Mouse (Mus musculus) limb, embryonic 15.5 days (tissue): ENCODE data around the gene Ccdc120. TPM values are rescaled to one million over a fixed set of nuclear protein-coding genes. Genes with fewer than 3 reads are reported as not detected.
"Not testable (repeated sequence)": the region's sequence is repeated elsewhere in the genome, so short reads cannot be mapped to it uniquely, and the experiment has no call there.

Experiments used
- ATAC-seq: fragments of 200-750 bp; cut with Nextera tagmentation; 2 replicates; pipeline ENCODE4 v1.8.0; 2017; ENCODE audit warnings: low read depth, moderate TSS enrichment; ENCODE audit not compliant: insufficient number of reproducible peaks, low FRiP score, low TSS enrichment
- H3K27ac ChIP-seq: fragments of 300-500 bp; sonication (generic); 2 replicates; pipeline ENCODE4 v1.5.1; 2015; ENCODE audit warnings: moderate library complexity, mild to moderate bottlenecking, inconsistent platforms
- H3K27me3 ChIP-seq: fragments of 300-500 bp; sonication (generic); 2 replicates; pipeline ENCODE4 v1.6.1; 2015; ENCODE audit warnings: inconsistent platforms
- H3K36me3 ChIP-seq: fragments of 300-500 bp; sonication (generic); 2 replicates; pipeline ENCODE4 v1.6.1; 2015; ENCODE audit warnings: inconsistent platforms
- H3K4me1 ChIP-seq: fragments of 300-500 bp; sonication (generic); 2 replicates; pipeline ENCODE4 v1.6.1; 2015; ENCODE audit warnings: inconsistent platforms
- H3K4me2 ChIP-seq: fragments of 300-500 bp; sonication (generic); 2 replicates; pipeline ENCODE4 v1.6.1; 2015; ENCODE audit warnings: mild to moderate bottlenecking, inconsistent platforms
- H3K4me3 ChIP-seq: fragments of 300-500 bp; sonication (generic); 2 replicates; pipeline ENCODE4 v1.5.1; 2015; ENCODE audit warnings: mild to moderate bottlenecking, inconsistent platforms
- H3K9ac ChIP-seq: fragments of 300-500 bp; sonication (generic); 2 replicates; pipeline ENCODE4 v1.6.1; 2015; ENCODE audit warnings: inconsistent platforms
- H3K9me3 ChIP-seq: fragments of 300-500 bp; sonication (generic); 2 replicates; pipeline ENCODE4 v1.6.1; 2016; ENCODE audit warnings: inconsistent platforms
- WGBS: fragments of 180-500 bp; shearing (Covaris S2); methylation state at CpG from one replicate; pipeline ENCODE4 v1.1.7; 2015; 5-methylcytosine and 5-hydroxymethylcytosine counted together
- polyA plus RNA-seq: library from polyadenylated mRNA; unstranded; fragments of >200 nt; fragmentation: Nextera tagmentation; extraction: Ambion mirVana; gene quantifications from 2 replicates; pipeline ENCODE4 v1.2.1, GENCODE M21; 2015

Gene Ccdc120
- polyA plus RNA-seq, 1 experiment from 2014 or later: 21.8 TPM

DNA sequence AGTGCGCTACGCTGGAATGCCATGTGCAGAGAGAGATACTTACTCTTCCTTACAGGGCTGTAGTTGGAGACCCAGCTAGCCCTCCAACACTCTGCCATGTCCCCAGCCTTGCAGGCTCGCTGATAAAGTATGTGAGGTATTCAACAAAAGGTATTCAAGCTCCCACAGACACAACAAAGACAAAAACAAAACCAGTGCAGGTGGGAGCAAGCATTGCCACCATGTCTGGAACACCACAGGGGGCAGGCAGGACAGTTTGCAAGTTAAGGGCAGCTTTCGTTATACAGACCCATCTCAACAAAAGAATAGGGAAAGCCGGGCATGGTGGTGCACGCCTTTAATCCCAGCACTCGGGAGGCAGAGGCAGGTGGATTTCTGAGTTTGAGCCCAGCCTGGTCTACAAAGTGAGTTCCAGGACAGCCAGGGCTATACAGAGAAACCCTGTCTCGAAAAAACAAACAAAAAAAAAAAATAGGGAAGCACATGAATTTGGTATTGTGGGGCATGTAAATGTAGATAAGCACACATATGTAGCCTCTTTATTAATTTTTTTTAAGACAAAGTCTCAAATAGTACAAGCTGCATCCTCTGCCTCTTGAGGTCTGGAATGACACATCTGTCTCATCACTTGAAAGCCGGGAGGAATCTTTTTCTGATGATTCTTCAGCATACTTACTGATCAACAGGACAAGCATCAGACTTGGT, 24.9 kb upstream of the Ccdc120 start:
- Histone ChIP-seq H3K27me3 (no peaks in the 10 kb centered on the region), H3K9ac (no peak overlapping the region), H3K4me3 (no peak overlapping the region), H3K4me1 (no peaks in the 10 kb centered on the region), H3K36me3 (peaks cover 31% of the 10 kb centered on the region), H3K9me3 (no peaks in the 10 kb centered on the region), H3K27ac (no peak overlapping the region), H3K4me2 (no peak overlapping the region)
- 74% methylated on average over 9 of the region's 9 CpGs for WGBS
- no peak for ATAC-seq

DNA sequence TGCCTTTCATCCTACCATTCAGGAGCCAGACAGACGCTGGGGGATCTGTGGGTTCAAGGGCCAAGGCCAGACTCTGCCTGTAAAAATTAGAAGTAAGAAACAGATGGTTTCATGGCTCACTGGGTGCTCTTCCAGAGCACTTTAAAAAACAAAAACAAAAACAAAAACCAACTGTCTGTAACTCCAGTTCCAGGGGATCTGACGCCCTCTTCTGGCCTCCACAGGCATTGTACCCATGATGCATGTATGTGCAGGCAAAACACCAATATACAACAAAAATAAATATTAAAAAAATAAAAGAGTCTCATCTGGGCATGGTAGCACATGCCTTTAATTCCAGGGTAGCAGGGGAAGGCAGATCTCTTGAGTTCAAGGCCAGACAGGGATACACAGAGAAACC, 22.1 kb upstream of the Ccdc120 start:
- no peaks in the 10 kb centered on the region for H3K27me3 ChIP-seq
- no peak overlapping the region for H3K4me2 ChIP-seq
- H3K27ac ChIP-seq: no peak overlapping the region
- WGBS: 53% methylated on average over 2 of the region's 2 CpGs
- no peak overlapping the region for H3K9ac ChIP-seq
- H3K4me1 ChIP-seq: no peaks in the 10 kb centered on the region
- no peaks in the 10 kb centered on the region for H3K9me3 ChIP-seq
- no peak for ATAC-seq
- no peak overlapping the region for H3K4me3 ChIP-seq
- H3K36me3 ChIP-seq: peaks cover 49% of the 10 kb centered on the region

DNA sequence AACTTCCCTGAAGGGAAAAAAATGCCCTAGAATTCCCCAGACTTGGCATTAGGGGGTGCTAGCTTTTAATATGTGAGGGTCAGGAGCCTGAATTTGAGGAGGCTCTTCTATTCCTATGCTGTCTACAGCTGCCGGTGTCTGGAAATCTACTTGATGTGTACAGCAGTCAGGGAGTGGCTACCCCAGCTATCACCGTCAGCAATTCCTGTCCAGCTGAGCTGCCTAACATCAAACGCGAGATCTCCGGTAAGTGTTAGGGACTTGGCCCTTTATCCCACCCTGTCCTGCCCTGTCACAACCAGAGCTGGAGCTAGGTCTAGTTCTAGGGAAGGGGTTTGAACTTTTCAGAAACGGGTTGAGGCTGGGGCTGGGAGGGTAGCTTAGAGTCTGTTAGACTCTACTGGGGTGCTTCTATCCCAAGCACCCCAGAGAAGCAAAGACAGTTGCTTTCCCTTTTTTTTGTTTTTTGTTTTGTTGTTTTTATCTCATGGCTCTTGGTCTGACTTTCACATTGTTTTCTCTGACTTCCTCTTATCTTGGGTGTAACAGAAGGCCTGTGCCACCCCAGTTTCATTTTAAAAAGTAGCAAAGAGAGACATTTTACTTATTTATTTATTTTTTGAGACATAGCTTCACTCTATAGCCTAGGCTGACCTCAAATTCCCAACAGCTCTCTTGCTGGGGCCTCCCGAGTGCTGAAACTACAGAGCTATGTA, 18.8 kb upstream of the Ccdc120 start:
- no peak for ATAC-seq
- Histone ChIP-seq H3K9ac (no peak overlapping the region), H3K4me3 (no peak overlapping the region), H3K4me1 (peaks cover 13% of the 10 kb centered on the region), H3K36me3 (peaks cover 61% of the 10 kb centered on the region), H3K4me2 (no peak overlapping the region), H3K27me3 (no peaks in the 10 kb centered on the region), H3K9me3 (no peaks in the 10 kb centered on the region), H3K27ac (no peak overlapping the region)
- 91% methylated on average over 7 of the region's 7 CpGs for WGBS

DNA sequence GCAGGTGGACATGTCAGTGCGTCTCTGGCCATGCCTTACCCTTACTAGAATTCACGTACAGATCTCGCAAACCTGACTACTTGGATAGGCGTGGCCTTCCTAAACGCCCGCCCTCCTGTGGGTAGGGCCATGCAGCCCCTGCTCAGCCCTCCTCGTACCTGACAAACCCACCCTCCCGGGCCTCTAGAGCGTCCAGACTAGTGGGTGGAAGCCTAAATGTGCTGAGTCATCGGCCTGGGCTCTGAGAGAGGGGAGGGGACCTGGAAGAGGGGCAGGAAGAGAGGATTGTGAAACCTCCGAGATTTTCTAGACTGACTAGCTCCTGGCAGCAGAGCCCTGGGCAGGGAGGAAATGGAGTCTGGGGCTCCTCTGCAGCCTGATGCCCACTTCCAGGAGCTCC, 15.1 kb upstream of the Ccdc120 start:
- Histone ChIP-seq H3K27me3 (no peaks in the 10 kb centered on the region), H3K27ac (no peak overlapping the region), H3K4me1 (peaks cover 20% of the 10 kb centered on the region), H3K9ac (no peak overlapping the region), H3K9me3 (no peaks in the 10 kb centered on the region), H3K4me3 (peak overlapping the region; percentile 17; the same call in 1 of the 2 replicates), H3K36me3 (peaks cover 33% of the 10 kb centered on the region), H3K4me2 (peak overlapping the region; percentile 55)
- no peak; the same call in 1 of the 2 replicates for ATAC-seq
- WGBS: 19% methylated on average over 11 of the region's 11 CpGs

DNA sequence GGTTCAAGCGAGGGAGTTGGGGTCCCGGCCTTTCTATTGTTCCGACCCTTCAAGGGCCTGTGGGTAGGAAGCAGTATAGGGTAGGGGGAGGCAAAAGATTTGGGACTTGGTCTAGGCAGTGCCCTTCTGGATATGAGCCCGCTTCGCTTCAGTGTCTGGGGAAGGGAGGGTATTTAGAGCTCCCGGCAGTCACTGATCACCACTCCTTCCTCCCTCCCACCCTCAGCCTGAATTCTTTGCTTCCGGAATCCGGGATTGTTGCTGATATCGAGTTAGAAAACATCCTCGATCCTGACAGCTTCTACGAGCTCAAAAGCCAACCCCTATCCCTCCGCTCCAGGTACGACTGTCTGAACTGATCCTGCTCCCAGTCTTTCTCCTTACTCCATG, 14.6 kb upstream of the Ccdc120 start:
- H3K27ac ChIP-seq: no peak overlapping the region
- 24% methylated on average over 13 of the region's 13 CpGs for WGBS
- H3K9me3 ChIP-seq: no peaks in the 10 kb centered on the region
- H3K9ac ChIP-seq: no peak overlapping the region
- ATAC-seq: no peak
- H3K4me2 ChIP-seq: peak overlapping the region; percentile 55
- H3K27me3 ChIP-seq: no peaks in the 10 kb centered on the region
- peak overlapping the region; percentile 17; the same call in 1 of the 2 replicates for H3K4me3 ChIP-seq
- H3K36me3 ChIP-seq: peaks cover 28% of the 10 kb centered on the region
- H3K4me1 ChIP-seq: peaks cover 20% of the 10 kb centered on the region

DNA sequence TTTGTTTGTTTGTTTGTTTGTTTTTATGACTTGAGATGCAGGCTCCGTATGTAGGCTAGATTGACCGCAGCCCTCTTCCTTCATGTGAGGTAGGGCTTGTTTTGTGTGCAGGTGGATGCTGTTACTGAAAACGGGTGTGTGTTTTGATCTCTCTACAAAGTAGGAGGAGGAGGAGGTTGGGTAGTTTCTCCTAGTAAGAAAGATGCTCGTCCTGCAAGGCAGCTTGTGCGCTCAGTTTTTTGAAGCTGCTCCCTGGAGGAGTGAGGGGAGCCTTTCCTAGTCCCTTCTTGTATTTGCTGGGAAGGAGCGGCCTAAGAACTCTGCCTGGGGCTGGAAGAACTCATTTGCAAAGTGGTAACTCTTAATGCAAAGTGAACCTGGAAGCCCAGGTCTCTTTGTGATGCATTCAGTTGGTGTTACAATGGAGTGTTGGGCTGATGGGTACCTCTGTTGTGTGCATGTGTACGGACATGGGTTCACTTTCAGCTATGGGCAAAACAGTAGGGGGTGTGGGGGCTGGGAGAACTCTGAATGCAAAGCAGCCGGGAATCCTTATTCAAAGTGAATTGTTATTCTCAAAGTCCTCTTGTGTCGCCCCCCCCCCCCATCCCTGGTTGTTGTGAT, 14.1 kb upstream of the Ccdc120 start:
- ATAC-seq: no peak
- Histone ChIP-seq H3K4me1 (peaks cover 20% of the 10 kb centered on the region), H3K36me3 (peaks cover 23% of the 10 kb centered on the region), H3K27me3 (no peaks in the 10 kb centered on the region), H3K4me2 (peak overlapping the region; percentile 55), H3K27ac (no peak overlapping the region), H3K4me3 (peak overlapping the region; percentile 62), H3K9ac (no peak overlapping the region), H3K9me3 (no peaks in the 10 kb centered on the region)
- 29% methylated on average over 9 of the region's 9 CpGs for WGBS

DNA sequence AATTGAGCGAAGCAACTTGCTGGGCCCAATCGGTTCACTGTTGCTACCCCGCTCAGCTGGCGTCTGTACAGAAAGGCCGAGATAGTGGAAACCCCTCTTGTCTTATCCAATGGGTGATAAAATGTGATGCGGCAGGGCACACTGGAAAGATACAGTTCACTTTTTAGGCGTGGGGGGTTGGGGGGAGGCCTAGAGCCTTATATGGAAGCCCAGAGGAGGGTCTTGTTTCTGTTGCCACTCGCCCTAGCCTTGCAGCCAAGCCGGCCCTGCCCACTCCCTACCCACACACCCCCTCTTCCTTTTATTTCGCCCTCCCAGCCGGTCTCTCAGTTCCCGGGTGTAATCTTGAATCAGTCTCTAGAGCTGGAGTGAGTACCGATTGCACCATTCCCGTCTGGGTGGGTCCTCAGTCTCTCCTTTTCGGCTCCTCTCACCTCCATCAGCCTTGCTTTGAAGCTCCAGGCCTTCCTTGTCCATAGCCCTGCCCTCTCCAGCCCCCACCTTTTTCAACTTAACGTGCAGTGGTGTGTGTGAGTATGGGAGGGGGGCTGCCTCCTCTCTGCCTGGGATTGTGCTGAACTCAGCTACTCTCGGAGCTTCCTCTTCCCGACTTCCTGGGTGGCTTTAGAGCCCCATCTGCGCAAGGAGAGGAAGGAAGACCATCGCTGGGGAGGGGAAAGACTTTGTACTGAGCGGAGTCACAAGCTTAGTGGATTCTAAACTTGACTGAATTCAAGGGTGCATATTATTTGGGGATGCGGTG, 13.1 kb upstream of the Ccdc120 start:
- Histone ChIP-seq H3K9me3 (no peaks in the 10 kb centered on the region), H3K36me3 (peaks cover 16% of the 10 kb centered on the region), H3K4me3 (peak overlapping the region; percentile 62), H3K4me2 (peak overlapping the region; percentile 55), H3K27ac (peak overlapping the region; percentile 77; the same call in 1 of the 2 replicates), H3K4me1 (peaks cover 20% of the 10 kb centered on the region), H3K27me3 (no peaks in the 10 kb centered on the region), H3K9ac (0 out of 2 replicates have a peak overlapping the region, but pooled peaks have one; percentile 56)
- WGBS: 17% methylated on average over 21 of the region's 22 CpGs
- ATAC-seq: no peak

DNA sequence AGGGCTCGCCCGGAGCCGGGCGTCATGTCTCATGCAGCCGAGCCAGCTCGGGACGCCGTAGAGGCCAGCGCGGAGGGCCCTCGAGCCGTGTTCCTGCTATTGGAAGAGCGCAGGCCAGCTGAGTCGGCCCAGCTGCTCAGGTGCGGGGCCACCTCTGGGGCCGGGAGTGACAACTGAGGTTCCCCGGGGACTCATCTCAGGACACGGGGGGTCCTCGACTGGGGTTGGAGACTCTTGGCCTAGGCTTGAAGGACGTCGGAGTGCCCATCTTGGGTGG, 12.2 kb upstream of the Ccdc120 start:
- peak overlapping the region; percentile 56 for H3K9ac ChIP-seq
- WGBS: 28% methylated on average over 21 of the region's 21 CpGs

DNA sequence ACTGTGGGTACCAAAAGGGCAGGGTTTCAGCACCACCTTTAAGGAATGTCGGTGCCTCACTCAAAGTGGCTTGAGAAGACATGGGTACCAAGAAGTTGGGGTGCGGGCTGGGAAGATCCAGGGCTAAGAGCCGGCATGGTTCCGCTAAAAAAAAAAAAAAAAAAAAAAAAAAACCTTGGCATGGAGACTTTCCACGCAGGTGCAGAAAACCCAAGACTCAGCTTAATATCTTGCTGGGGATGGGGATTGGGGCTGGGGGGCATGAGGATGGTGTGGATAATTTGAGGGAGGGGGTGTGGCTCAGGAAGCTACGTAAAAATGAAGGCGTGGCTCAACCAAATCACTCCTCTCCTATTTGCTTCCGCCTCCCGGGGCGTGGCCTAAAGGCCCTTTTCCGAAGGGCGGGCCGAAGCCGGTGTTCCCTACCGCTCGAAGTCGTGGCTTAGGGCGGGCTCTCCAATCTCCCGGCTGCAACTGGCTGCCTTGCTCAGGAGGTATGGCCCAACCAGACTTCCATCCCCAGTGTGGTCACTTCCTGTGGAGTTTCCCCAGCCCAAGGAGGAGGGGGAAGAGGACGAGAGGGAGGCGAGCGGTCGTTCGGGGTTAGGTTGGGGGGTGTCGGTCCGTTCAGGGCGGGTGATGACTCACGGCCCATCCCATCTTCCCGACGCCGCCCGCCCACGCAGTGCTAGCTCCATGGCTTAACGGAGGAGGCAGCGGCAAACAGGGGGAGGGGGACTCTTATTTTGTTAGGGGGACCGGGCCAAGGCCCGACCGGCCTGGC, 11.6 kb upstream of the Ccdc120 start, which contains the start of gene Tfe3:
Tfe3 (plus strand) TSS at position 424 of the 784 bp plus-strand sequence.
- H3K9ac ChIP-seq: peak within 1 kb of the TSS; percentile 56
- 22% methylated on average over 37 of the region's 38 CpGs for WGBS
- peaks cover 20% of the 10 kb centered on the region for H3K4me1 ChIP-seq
- H3K27ac ChIP-seq: peak within 1 kb of the TSS; percentile 77
- H3K9me3 ChIP-seq: no peaks in the 10 kb centered on the region
- H3K4me3 ChIP-seq: peak within 1 kb of the TSS; percentile 62
- ATAC-seq: peak; percentile 96
- peak within 1 kb of the TSS; percentile 55 for H3K4me2 ChIP-seq
- peaks cover 10% of the 10 kb centered on the region; the same call in 1 of the 2 replicates for H3K36me3 ChIP-seq
- H3K27me3 ChIP-seq: no peaks in the 10 kb centered on the region

More for the DNA sequence above, 12.2 kb upstream of the Ccdc120 start:
- Histone ChIP-seq H3K4me1 (peaks cover 20% of the 10 kb centered on the region), H3K4me2 (peak overlapping the region; percentile 55), H3K4me3 (peak overlapping the region; percentile 62), H3K36me3 (peaks cover 14% of the 10 kb centered on the region), H3K27me3 (no peaks in the 10 kb centered on the region), H3K27ac (peak overlapping the region; percentile 77), H3K9me3 (no peaks in the 10 kb centered on the region)
- ATAC-seq: no peak

DNA sequence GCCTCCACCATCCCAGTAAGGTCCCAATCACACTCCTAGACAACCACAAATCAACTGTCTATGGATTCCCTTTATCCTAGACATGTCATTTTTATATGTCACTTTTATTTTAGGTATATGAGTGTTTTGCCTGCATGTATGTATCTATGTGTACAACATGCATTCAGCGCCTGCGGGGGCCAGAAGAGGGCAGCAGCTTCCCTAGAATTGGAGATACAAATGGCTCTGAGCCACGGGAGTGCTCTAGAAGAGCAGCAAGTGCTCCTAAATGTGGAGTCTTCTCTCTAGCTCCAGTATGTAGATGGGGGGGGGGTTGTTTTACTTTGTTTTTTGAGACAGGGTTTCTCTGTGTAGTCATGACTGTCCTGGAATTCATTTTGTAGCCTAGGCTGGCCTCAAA, 2.9 kb upstream of the Ccdc120 start:
- ATAC-seq: not testable (repeated sequence)
- WGBS: 12% methylated on average over 3 of the region's 3 CpGs

DNA sequence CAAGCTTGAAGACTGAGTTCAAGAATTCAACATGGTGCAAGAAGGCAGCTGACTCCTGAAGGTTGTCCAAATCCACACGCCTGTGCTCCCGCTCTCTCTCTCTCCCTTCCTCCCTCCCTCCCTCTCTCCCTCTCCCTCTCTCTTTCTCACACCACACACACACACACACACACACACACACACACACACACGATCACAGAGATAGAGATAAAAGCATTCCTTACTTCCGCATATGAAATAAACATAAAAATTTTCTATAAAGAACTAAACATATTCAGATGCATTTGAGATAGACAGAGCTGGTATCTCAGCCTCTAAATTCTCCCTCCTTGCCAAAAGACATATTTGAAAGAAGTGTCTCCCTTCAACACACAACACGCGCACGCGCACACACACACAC, 5.3 kb downstream of the Ccdc120 start:
- no peaks in the 10 kb centered on the region for H3K9me3 ChIP-seq
- H3K27ac ChIP-seq: no peak overlapping the region
- no peak for ATAC-seq
- no peaks in the 10 kb centered on the region for H3K27me3 ChIP-seq
- WGBS: 82% methylated on average over 8 of the region's 8 CpGs
- H3K4me1 ChIP-seq: 0 out of 2 replicates have a peak, but pooled peaks cover 5% of the 10 kb centered on the region
- H3K4me2 ChIP-seq: no peak overlapping the region
- no peak overlapping the region for H3K4me3 ChIP-seq
- no peak overlapping the region for H3K9ac ChIP-seq
- no peaks in the 10 kb centered on the region for H3K36me3 ChIP-seq

More for the DNA sequence above, 2.9 kb upstream of the Ccdc120 start:
- H3K4me3 ChIP-seq, H3K9ac ChIP-seq, H3K27me3 ChIP-seq, H3K36me3 ChIP-seq, H3K9me3 ChIP-seq, H3K4me2 ChIP-seq, H3K27ac ChIP-seq, H3K4me1 ChIP-seq: not testable (repeated sequence)
